Mouse (Mus musculus) heart, postnatal 0 days (tissue): ENCODE results near the gene Mgea5.

Source experiments
- CTCF ChIP-seq: IDR thresholded peaks from 2 replicates; pipeline ENCODE4 v1.5.1; 2016; ENCODE audit warnings: antibody characterized with exemption, control low read depth, low read depth
- EP300 ChIP-seq: IDR thresholded peaks from 2 replicates; pipeline ENCODE4 v1.6.1; 2016; ENCODE audit warnings: antibody characterized with exemption, low read depth

- TF ChIP-seq CTCF = no peak
- no peak for TF ChIP-seq EP300
Measured at GRCm38 (mm10) chr19:45821832-45822231, 38.2 kb upstream of the Mgea5 start.
